Mouse (Mus musculus) heart, postnatal 36 days (tissue): ENCODE results near the gene P2ry1. TPM values are rescaled to one million over a fixed set of nuclear protein-coding genes. Genes with fewer than 3 reads are reported as not detected.
A peak's percentile ranks its signal among the peaks of the same experiment; 100 is the strongest.

Experiments used
- DNase-seq, 2 experiments: peaks; one replicate each; pipeline ENCODE4 v3.0.0; 2021 to 2022
- intact Hi-C: fragments of 180-260 bp; cut with DNase I; formaldehyde crosslinking; loops from one replicate; pipeline ENCODE4 v1.15.1; 2025
- total RNA-seq, 2 experiments: library from RNA; stranded (reverse); gene quantifications; 2 replicates each; pipeline ENCODE4 v1.2.3; 2021

P2ry1 gene
- 10 to 100 TPM; 31.6 to 36.0 TPM for total RNA-seq

DNA sequence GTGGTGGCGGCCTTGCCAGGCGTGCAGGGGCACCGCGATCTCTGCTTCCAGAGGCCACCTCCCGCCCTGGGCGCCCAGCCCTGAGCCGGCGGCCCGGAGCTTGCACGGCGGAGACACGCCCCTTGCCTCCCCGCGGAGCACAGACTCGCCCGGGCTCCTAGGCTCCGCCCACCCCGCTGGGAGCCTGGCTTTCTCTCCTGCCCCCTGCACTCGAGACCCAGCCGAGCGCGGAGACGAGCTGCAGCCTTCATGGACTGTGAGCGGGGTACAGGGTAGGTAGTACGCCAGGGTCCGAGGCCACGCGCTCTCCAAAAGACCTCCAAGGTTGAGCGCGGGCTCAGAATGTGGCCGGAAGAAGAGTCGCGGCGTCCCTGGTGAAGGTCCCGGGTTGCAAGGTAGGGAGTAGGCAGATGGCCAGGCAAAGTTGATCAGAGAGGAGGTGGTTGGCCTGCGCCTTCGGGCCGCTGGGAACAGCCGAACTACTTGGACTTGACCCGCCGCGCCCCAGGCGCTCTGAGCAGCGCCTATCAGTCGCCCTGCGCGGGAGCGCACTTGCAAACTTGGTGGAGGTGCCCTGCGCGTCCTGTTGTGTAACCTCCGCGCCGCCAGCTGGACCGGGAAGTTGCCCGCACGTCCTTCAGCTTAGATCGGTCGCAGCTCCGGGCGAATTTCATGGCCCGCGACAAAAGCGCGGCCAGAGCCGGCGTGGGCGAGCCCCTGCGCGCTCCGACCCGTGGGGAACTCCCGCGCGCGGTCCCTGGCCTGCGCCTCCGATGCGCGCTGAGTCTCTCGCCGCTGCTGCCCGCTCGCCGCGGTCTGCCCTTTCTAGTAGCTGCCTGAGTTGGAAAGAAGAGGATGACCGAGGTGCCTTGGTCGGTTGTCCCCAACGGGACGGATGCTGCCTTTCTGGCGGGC, at the start of gene P2ry1:
Gene P2ry1, plus strand, starts transcription at position 209 of the 915 bp plus-strand sequence.
- intact Hi-C loops, result no loop called here

GRCm38 (mm10) chr3:60953199-60953736, 49.3 kb upstream of the P2ry1 start:
- no peak for DNase-seq
- intact Hi-C loops, result no loop called here

More for the DNA sequence above, at the start of gene P2ry1:
- peak; percentile 83 to 89 for DNase-seq

DNA sequence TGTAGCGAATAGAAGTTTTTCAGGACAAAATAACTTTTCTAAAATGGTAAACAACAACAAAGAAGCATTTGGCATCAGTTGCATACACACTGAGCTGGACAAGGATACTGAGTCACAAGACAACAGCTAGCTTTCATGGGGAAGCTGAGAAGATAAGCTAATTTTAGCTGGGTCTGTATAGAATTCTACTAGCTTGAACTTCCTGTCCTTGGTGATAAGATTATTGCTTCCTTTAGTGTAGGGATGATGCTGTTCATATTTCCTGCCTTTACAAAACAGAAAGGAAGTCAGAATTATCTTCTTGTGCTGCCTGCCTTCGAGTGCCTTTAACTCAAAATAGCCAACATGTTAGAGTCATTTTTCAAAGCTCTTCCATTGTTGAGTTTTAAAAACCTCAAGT, 48.5 kb upstream of the P2ry1 start:
- no peak for DNase-seq
- intact Hi-C loops, result no loop called here

GRCm38 (mm10) chr3:60958769-60959168, 43.8 kb upstream of the P2ry1 start:
- peak in 1 of 2 experiments; percentile 3 for DNase-seq
- intact Hi-C loops, result no loop called here

DNA sequence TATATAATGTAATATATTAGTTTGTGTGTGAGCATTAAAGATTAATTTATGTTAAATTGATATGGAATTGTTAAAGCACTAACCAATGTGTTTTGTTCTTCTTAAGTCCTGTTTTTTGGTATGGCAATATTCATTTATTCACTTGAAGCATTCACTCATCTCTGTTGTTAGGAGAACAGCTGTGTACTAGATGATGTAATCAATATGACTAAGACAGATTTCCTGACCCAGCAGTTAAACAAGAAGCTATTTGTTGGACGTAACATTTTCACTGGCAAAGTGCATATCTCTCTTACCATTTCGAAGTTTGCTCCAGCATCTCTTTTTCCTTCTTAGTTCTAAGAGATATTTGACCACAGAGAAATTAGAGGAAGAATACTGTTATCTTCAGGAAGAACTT, 37.5 kb upstream of the P2ry1 start:
- intact Hi-C loops, result no loop called here
- DNase-seq, result no peak

DNA sequence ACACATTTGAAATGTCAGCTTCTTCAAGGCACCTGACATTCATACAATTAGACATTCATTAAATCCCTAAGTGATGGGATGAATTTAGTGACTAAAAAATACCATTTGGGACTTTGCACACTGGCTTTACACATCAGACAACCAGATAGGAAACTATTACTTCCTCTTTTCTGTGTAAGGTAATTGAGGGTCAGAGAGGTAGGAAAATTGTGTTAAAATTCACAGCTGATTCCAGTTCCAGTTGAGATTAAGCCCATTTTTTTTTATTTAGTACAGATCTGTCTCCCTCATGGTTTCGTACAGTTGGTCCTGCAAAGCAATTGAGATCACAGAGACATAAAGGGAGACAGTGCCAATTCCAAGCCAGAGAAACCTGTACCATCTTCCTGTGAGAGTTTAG, 27.7 kb upstream of the P2ry1 start:
- intact Hi-C loops, result no loop called here
- DNase-seq, result no peak

GRCm38 (mm10) chr3:60982109-60982508, 20.5 kb upstream of the P2ry1 start:
- DNase-seq, result no peak
- intact Hi-C loops, result no loop called here

- DNase-seq, result no peak
- intact Hi-C loops, result no loop called here
Measured at GRCm38 (mm10) chr3:60998064-60998463, 4.5 kb upstream of the P2ry1 start.

DNA sequence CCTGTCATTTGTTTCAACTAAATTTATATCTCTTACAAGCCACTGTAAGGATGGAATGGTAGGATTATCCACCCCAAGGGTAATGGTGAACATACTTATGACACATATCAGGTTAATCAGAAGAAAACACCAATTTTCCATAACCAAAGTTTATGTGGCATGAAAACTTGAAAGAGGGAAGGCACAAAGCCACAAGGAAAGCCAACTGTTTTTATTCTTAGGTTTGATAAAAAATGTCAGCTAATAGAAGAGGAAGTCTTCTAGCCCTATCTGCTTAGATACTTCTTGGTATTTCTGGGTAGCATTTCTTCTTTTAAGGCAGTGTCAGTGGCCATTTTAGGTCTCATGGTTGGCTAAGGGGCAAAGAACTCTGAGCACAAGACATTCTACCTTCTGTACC, 2.9 kb upstream of the P2ry1 start:
- no peak for DNase-seq
- intact Hi-C loops, result no loop called here

DNA sequence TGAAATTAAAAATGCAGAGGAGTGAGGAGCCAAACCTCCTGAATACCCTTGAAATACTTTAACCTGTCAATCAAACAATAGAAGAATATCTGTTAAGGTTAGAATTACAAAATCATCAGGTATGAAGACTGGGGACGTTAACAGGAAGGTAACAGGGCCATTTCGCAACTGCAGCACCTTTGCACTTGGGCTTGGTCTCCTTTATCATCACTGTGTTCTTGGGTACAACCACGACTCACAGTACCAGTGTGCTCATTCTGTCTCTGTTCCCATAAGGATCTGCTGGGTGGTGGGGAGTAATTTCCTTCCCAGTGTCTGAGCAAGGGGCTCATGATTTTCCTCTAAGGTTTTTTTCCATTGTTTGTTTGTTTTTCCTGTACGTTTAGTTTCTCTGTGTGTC, 1.8 kb upstream of the P2ry1 start:
- no peak for DNase-seq
- intact Hi-C loops, result no loop called here

DNA sequence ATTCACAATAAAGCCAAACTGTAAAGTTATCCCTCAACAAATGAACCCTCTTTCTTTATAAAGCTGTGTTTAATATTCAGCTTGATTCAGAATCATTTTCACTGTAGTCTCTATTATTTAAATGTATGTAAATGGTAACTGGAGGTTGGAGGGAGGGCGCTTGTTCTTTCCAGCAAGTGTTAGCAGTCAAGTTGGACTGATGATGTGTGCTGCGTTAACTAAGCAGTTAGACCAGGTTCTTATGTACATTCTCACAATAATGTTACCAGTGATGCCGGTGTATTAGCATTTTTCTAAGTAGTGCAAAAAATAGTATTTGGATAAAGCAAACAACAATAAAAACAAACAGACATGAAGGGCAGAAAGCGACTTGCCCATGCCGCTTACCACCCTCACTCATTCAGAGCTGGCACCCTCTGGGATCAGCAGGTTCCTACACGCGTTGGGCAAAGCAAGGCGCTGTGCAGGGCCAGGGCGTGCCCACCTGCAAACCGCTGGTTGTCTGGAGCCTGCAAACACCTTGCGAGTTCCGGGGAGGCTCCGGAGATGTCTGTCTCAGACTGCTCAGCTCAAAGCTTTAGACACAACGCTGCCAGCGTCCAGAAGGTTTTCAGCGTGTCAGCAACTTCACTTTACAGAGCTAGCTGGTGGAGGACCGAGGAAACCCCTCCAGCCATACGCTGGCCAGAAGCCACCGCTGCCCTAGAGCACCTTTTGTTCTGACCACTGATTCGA, 576 bp upstream of the P2ry1 start:
- intact Hi-C loops, result no loop called here
- DNase-seq, result no peak

- intact Hi-C loops, result no loop called here
- no peak for DNase-seq
Measured at GRCm38 (mm10) chr3:61004611-61005010, 2.0 kb downstream of the P2ry1 start.

DNA sequence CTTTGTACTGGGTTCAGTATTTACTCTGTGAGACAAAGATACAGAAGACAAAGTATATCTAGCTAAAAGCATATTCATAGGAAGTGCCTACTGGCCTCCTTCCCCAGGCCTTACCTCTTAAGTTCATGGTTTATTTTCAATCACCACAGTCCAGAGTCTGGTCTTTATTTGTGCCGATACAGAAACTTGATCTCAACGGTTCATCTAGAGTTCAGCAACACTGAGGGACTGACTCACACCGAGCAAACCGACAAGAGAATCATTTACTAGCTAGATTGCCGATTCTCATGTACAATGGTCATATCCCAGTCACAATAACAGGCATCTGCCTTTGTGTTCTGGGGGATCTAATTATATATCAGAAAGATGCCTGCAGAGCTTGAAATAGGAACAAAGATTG, 9.1 kb downstream of the P2ry1 start:
- intact Hi-C loops, result no loop called here
- DNase-seq, result no peak

- intact Hi-C loops, result no loop called here
- no peak for DNase-seq
Measured at GRCm38 (mm10) chr3:61012550-61012949, 10.0 kb downstream of the P2ry1 start.

DNA sequence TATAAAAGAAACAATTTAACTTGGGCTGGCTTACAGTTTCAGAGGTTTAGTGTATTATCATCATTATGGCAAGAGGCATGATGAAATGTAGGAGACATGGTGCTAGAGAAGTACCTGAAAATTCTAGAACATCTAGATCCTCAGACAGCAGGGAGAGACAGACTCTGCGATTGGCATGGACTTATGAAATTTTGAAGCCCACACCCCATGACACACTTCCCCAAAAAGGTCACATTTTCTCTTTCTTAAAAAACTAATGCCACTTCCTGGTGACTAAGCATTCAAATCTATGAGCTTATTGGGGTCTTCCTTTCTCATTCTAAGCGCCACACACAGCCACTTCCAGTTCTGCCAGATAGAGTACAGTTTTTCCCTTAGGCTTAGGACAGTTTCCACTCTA, 14.1 kb downstream of the P2ry1 start:
- no peak for DNase-seq
- intact Hi-C loops, result no loop called here

- DNase-seq, result no peak
- intact Hi-C loops, result no loop called here
Measured at GRCm38 (mm10) chr3:61032100-61032499, 29.5 kb downstream of the P2ry1 start.

DNA sequence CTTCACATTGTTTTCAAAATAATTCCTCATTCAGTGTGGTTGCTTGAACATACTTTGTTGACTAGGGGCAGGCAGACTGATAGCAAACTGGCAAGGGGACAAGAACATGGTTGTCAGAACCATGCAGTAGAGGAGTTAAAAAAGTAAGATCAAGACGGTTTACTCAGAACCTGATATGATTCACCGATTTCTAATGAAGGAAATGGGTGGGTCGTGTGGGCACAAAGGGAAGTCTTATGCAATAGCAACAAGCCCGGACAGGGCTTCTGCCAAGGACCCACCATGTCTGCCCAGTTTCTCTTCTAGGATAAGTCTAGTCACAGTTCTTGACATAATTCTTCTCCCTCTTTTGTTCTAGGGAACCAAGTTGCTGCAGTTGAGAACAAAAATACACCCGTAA, 33.0 kb downstream of the P2ry1 start:
- intact Hi-C loops, result no loop called here

GRCm38 (mm10) chr3:61039916-61040315, 37.3 kb downstream of the P2ry1 start:
- intact Hi-C loops, result no loop called here

More for the DNA sequence above, 33.0 kb downstream of the P2ry1 start:
- DNase-seq, result no peak

GRCm38 (mm10) chr3:61049976-61050672, 47.5 kb downstream of the P2ry1 start:
- intact Hi-C loops, result no loop called here
- DNase-seq, result no peak

More at GRCm38 (mm10) chr3:61039916-61040315, 37.3 kb downstream of the P2ry1 start:
- DNase-seq, result no peak
